Mouse (Mus musculus): ENCODE results near the gene Lrp6. TPM values are rescaled to one million over a fixed set of nuclear protein-coding genes. Genes with fewer than 3 reads are reported as not detected.

The Lrp6 gene
- polyA plus RNA-seq, 1 experiment from 2014 or later = 26.4 TPM

DNA sequence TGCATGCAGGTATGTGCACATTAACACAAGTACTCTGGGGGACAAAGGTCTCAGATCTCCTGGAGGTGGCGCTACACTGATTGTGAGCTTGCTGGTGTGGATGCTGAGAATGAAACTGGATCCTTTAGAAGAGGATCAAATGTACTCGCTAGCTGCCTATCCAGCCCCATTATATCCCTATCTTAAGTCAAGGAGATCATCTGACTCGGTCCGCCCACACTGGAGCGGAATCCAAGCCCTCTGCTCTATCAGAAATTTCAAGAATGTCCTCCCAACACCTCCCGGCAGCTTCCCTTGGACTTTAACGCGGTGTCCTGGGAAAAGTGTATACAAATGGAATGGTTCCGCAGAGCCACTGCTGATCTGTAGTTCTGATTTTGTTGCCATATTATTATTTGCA lies 77.1 kb downstream of the Lrp6 start:
- 29% methylated on average over 9 of the region's 9 CpGs for WGBS
- Histone ChIP-seq H3K27ac (replicated peaks in 1 of 2; ENCODE audit: control insufficient read depth in 1 of 2, insufficient read depth in 1 of 2, low read depth in 2 of 2, low read length in 2 of 2) (no peak overlapping the region), H3K9me3 (ENCODE audit: control insufficient read depth, low read length) (no peaks in the 10 kb centered on the region), H3K27me3 (ENCODE audit: control insufficient read depth, insufficient read depth, low read length) (no peaks in the 10 kb centered on the region), H3K4me2 (ENCODE audit: low read length) (peak overlapping the region; percentile 35), H3K4me1 (ENCODE audit: control insufficient read depth in 2 of 2, insufficient read depth in 2 of 2, low read length in 2 of 2) (peaks cover 7 to 19% of the 10 kb centered on the region in 2 experiments), H3K9ac (ENCODE audit: low read length) (no peak overlapping the region), H3K36me3 (ENCODE audit: control insufficient read depth, insufficient read depth, low read length) (peaks cover 19% of the 10 kb centered on the region), H3K4me3 (ENCODE audit: control insufficient read depth in 1 of 2, insufficient read depth in 1 of 2, low read depth in 1 of 2, low read length in 2 of 2) (no peak overlapping the region)
- no peak for ATAC-seq (ENCODE audit: insufficient number of reproducible peaks, insufficient read depth, low FRiP score, low read depth)

GRCm38 (mm10) chr6:134489130-134489529 lies 77.6 kb downstream of the Lrp6 start:
- no peak overlapping the region for H3K27ac ChIP-seq (replicated peaks in 1 of 2; ENCODE audit: control insufficient read depth in 1 of 2, insufficient read depth in 1 of 2, low read depth in 2 of 2, low read length in 2 of 2)
- H3K4me2 ChIP-seq (ENCODE audit: low read length) = no peak overlapping the region
- 82% methylated on average over 4 of the region's 4 CpGs for WGBS
- ATAC-seq (ENCODE audit: insufficient number of reproducible peaks, insufficient read depth, low FRiP score, low read depth) = no peak
- no peak overlapping the region for H3K4me3 ChIP-seq (ENCODE audit: control insufficient read depth in 1 of 2, insufficient read depth in 1 of 2, low read depth in 1 of 2, low read length in 2 of 2)
- peaks cover 24% of the 10 kb centered on the region for H3K36me3 ChIP-seq (ENCODE audit: control insufficient read depth, insufficient read depth, low read length)
- no peaks in the 10 kb centered on the region for H3K27me3 ChIP-seq (ENCODE audit: control insufficient read depth, insufficient read depth, low read length)
- H3K9me3 ChIP-seq (ENCODE audit: control insufficient read depth, low read length) = no peaks in the 10 kb centered on the region
- peaks cover 7 to 16% of the 10 kb centered on the region in 2 experiments for H3K4me1 ChIP-seq (ENCODE audit: control insufficient read depth in 2 of 2, insufficient read depth in 2 of 2, low read length in 2 of 2)
- no peak overlapping the region for H3K9ac ChIP-seq (ENCODE audit: low read length)

- Histone ChIP-seq H3K4me2 (ENCODE audit: low read length) (no peak overlapping the region), H3K4me1 (ENCODE audit: control insufficient read depth in 2 of 2, insufficient read depth in 2 of 2, low read length in 2 of 2) (peaks cover 7 to 16% of the 10 kb centered on the region in 2 experiments), H3K4me3 (ENCODE audit: control insufficient read depth in 1 of 2, insufficient read depth in 1 of 2, low read depth in 1 of 2, low read length in 2 of 2) (no peak overlapping the region), H3K9me3 (ENCODE audit: control insufficient read depth, low read length) (no peaks in the 10 kb centered on the region), H3K9ac (ENCODE audit: low read length) (no peak overlapping the region), H3K36me3 (ENCODE audit: control insufficient read depth, insufficient read depth, low read length) (peaks cover 37% of the 10 kb centered on the region), H3K27me3 (ENCODE audit: control insufficient read depth, insufficient read depth, low read length) (no peaks in the 10 kb centered on the region), H3K27ac (replicated peaks in 1 of 2; ENCODE audit: control insufficient read depth in 1 of 2, insufficient read depth in 1 of 2, low read depth in 2 of 2, low read length in 2 of 2) (no peak overlapping the region)
- no peak for ATAC-seq (ENCODE audit: insufficient number of reproducible peaks, insufficient read depth, low FRiP score, low read depth)
- WGBS = 89% methylated on average over 9 of the region's 9 CpGs
These were observed 80.4 kb downstream of the Lrp6 start for GRCm38 (mm10) chr6:134486318-134486717.

GRCm38 (mm10) chr6:134479481-134479880 lies 87.3 kb downstream of the Lrp6 start:
- no peak overlapping the region for H3K27ac ChIP-seq (replicated peaks in 1 of 2; ENCODE audit: control insufficient read depth in 1 of 2, insufficient read depth in 1 of 2, low read depth in 2 of 2, low read length in 2 of 2)
- 84% methylated on average over 10 of the region's 10 CpGs for WGBS
- no peaks in the 10 kb centered on the region for H3K27me3 ChIP-seq (ENCODE audit: control insufficient read depth, insufficient read depth, low read length)
- no peak for ATAC-seq (ENCODE audit: insufficient number of reproducible peaks, insufficient read depth, low FRiP score, low read depth)
- H3K4me1 ChIP-seq (ENCODE audit: control insufficient read depth in 2 of 2, insufficient read depth in 2 of 2, low read length in 2 of 2) = peaks cover 10 to 15% of the 10 kb centered on the region in 2 experiments
- no peak overlapping the region for H3K4me2 ChIP-seq (ENCODE audit: low read length)
- no peak overlapping the region for H3K9ac ChIP-seq (ENCODE audit: low read length)
- no peak overlapping the region for H3K4me3 ChIP-seq (ENCODE audit: control insufficient read depth in 1 of 2, insufficient read depth in 1 of 2, low read depth in 1 of 2, low read length in 2 of 2)
- H3K36me3 ChIP-seq (ENCODE audit: control insufficient read depth, insufficient read depth, low read length) = peaks cover 49% of the 10 kb centered on the region
- H3K9me3 ChIP-seq (ENCODE audit: control insufficient read depth, low read length) = no peaks in the 10 kb centered on the region

- Histone ChIP-seq H3K36me3 (ENCODE audit: control insufficient read depth, insufficient read depth, low read length) (peaks cover 19% of the 10 kb centered on the region), H3K4me1 (ENCODE audit: control insufficient read depth in 2 of 2, insufficient read depth in 2 of 2, low read length in 2 of 2) (peaks cover 16 to 25% of the 10 kb centered on the region in 2 experiments), H3K4me3 (ENCODE audit: control insufficient read depth in 1 of 2, insufficient read depth in 1 of 2, low read depth in 1 of 2, low read length in 2 of 2) (no peak overlapping the region), H3K9me3 (ENCODE audit: control insufficient read depth, low read length) (no peaks in the 10 kb centered on the region), H3K4me2 (ENCODE audit: low read length) (no peak overlapping the region), H3K27ac (replicated peaks in 1 of 2; ENCODE audit: control insufficient read depth in 1 of 2, insufficient read depth in 1 of 2, low read depth in 2 of 2, low read length in 2 of 2) (no peak overlapping the region), H3K9ac (ENCODE audit: low read length) (no peak overlapping the region), H3K27me3 (ENCODE audit: control insufficient read depth, insufficient read depth, low read length) (no peaks in the 10 kb centered on the region)
- 85% methylated on average over 7 of the region's 7 CpGs for WGBS
- ATAC-seq (ENCODE audit: insufficient number of reproducible peaks, insufficient read depth, low FRiP score, low read depth) = no peak
These were observed 93.6 kb downstream of the Lrp6 start for GRCm38 (mm10) chr6:134473143-134473561.

GRCm38 (mm10) chr6:134470857-134471256 lies 95.9 kb downstream of the Lrp6 start:
- Histone ChIP-seq H3K27ac (replicated peaks in 1 of 2; ENCODE audit: control insufficient read depth in 1 of 2, insufficient read depth in 1 of 2, low read depth in 2 of 2, low read length in 2 of 2) (peak overlapping the region in 1 of 2 experiments; percentile 24; a peak in 2 of 4 replicates), H3K4me2 (ENCODE audit: low read length) (peak overlapping the region; percentile 55), H3K36me3 (ENCODE audit: control insufficient read depth, insufficient read depth, low read length) (peaks cover 38% of the 10 kb centered on the region), H3K4me3 (ENCODE audit: control insufficient read depth in 1 of 2, insufficient read depth in 1 of 2, low read depth in 1 of 2, low read length in 2 of 2) (peak overlapping the region in 1 of 2 experiments; percentile 10; a peak in 1 of 4 replicates), H3K9ac (ENCODE audit: low read length) (no peak overlapping the region), H3K4me1 (ENCODE audit: control insufficient read depth in 2 of 2, insufficient read depth in 2 of 2, low read length in 2 of 2) (peaks cover 8 to 13% of the 10 kb centered on the region in 2 experiments), H3K9me3 (ENCODE audit: control insufficient read depth, low read length) (no peaks in the 10 kb centered on the region), H3K27me3 (ENCODE audit: control insufficient read depth, insufficient read depth, low read length) (no peaks in the 10 kb centered on the region)
- 13% methylated on average over 14 of the region's 14 CpGs for WGBS
- peak; percentile 79 for ATAC-seq (ENCODE audit: insufficient number of reproducible peaks, insufficient read depth, low FRiP score, low read depth)

DNA sequence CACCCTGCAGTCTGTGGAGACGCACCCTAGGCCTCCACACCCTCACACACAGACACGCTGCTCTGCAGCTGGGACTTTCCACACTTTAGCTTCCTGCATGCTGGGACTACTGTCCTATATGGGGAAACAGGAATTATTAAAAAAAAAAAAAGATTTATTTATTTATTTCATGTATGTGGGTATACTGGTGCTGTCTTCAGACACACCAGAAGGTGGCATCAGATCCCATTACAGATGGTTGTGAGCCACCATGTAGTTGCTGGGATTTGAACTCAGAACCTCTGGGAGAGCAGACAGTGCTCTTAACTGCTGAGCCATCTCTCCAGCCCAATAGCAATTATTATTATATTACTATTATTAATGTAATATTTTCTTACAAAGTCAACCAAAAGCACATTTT lies 97.5 kb downstream of the Lrp6 start:
- H3K9ac ChIP-seq (ENCODE audit: low read length) = no peak overlapping the region
- H3K4me3 ChIP-seq (ENCODE audit: control insufficient read depth in 1 of 2, insufficient read depth in 1 of 2, low read depth in 1 of 2, low read length in 2 of 2) = no peak overlapping the region
- H3K27me3 ChIP-seq (ENCODE audit: control insufficient read depth, insufficient read depth, low read length) = no peaks in the 10 kb centered on the region
- WGBS = 93% methylated on average over 2 of the region's 2 CpGs
- no peaks in the 10 kb centered on the region for H3K9me3 ChIP-seq (ENCODE audit: control insufficient read depth, low read length)
- no peak overlapping the region for H3K27ac ChIP-seq (replicated peaks in 1 of 2; ENCODE audit: control insufficient read depth in 1 of 2, insufficient read depth in 1 of 2, low read depth in 2 of 2, low read length in 2 of 2)
- peaks cover 53% of the 10 kb centered on the region for H3K36me3 ChIP-seq (ENCODE audit: control insufficient read depth, insufficient read depth, low read length)
- peaks cover 6 to 10% of the 10 kb centered on the region in 2 experiments for H3K4me1 ChIP-seq (ENCODE audit: control insufficient read depth in 2 of 2, insufficient read depth in 2 of 2, low read length in 2 of 2)
- H3K4me2 ChIP-seq (ENCODE audit: low read length) = no peak overlapping the region
- no peak for ATAC-seq (ENCODE audit: insufficient number of reproducible peaks, insufficient read depth, low FRiP score, low read depth)

DNA sequence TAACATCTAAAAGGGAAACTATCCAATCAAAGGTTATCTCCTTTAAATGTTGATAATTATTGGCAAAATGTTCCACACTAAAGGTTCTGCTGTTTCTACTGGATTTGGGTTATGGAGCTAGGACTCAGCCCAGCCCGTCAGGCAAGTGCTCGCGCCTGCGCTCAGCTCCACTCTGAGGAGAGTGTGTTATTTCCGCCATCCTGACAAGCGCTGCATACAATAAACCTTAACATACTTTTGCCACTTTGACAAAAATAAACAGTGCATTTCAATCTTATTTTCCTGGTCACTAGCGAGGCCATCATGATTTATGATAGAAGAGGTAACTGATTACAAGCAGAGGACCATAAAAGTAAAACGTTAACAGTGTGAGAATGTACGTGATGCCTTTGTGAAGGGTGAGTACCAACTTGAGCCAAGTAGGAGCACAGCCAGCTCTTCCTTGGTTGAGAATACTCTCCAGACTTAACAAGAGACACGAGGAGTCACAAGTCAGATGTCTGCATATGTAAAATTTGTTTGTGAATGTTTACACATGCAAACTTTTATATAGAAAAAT lies 100.0 kb downstream of the Lrp6 start:
- no peak overlapping the region for H3K4me2 ChIP-seq (ENCODE audit: low read length)
- H3K27ac ChIP-seq (replicated peaks in 1 of 2; ENCODE audit: control insufficient read depth in 1 of 2, insufficient read depth in 1 of 2, low read depth in 2 of 2, low read length in 2 of 2) = no peak overlapping the region
- no peak for ATAC-seq (ENCODE audit: insufficient number of reproducible peaks, insufficient read depth, low FRiP score, low read depth)
- WGBS = 90% methylated on average over 10 of the region's 10 CpGs
- H3K4me3 ChIP-seq (ENCODE audit: control insufficient read depth in 1 of 2, insufficient read depth in 1 of 2, low read depth in 1 of 2, low read length in 2 of 2) = no peak overlapping the region
- no peaks in the 10 kb centered on the region for H3K9me3 ChIP-seq (ENCODE audit: control insufficient read depth, low read length)
- peaks cover 73% of the 10 kb centered on the region for H3K36me3 ChIP-seq (ENCODE audit: control insufficient read depth, insufficient read depth, low read length)
- H3K4me1 ChIP-seq (ENCODE audit: control insufficient read depth in 2 of 2, insufficient read depth in 2 of 2, low read length in 2 of 2) = peaks cover 6 to 10% of the 10 kb centered on the region in 2 experiments
- no peak overlapping the region for H3K9ac ChIP-seq (ENCODE audit: low read length)
- no peaks in the 10 kb centered on the region for H3K27me3 ChIP-seq (ENCODE audit: control insufficient read depth, insufficient read depth, low read length)

Data from heart, embryonic 14.5 days (tissue).